Mouse (Mus musculus) MEL (cell line): ENCODE results near the gene Cbfa2t2. TPM values are rescaled to one million over a fixed set of nuclear protein-coding genes. Genes with fewer than 3 reads are reported as not detected.

Experiments
- DNase-seq: peaks from one replicate; pipeline ENCODE4 v3.0.0; 2011; ENCODE audit warnings: low read depth, low spot score
- H3K27ac ChIP-seq: 2 replicates; pipeline ENCODE4 v1.5.1; 2012; ENCODE audit warnings: low read depth, mild to moderate bottlenecking, control low read depth, low read length, moderate library complexity; ENCODE audit not compliant: control insufficient read depth
- H3K27me3 ChIP-seq, 2 experiments: fragments of 150-350 bp in 1 of 2; sonication (generic) in 1 of 2; 2 replicates each; pipeline ENCODE4 v1.6.1; 2012; ENCODE audit warnings: low read length in 2 of 2, mild to moderate bottlenecking in 2 of 2, improper control_type of control experiment in 1 of 2, moderate library complexity in 1 of 2; ENCODE audit not compliant: insufficient read depth in 2 of 2, control insufficient read depth in 1 of 2
- H3K36me3 ChIP-seq, 2 experiments: 2 replicates each; pipeline ENCODE4 v1.6.1; 2012 to 2014; ENCODE audit warnings: low read length in 2 of 2, improper control_type of control experiment in 1 of 2, inconsistent platforms in 1 of 2, mild to moderate bottlenecking in 1 of 2; ENCODE audit not compliant: insufficient read depth in 2 of 2, control insufficient read depth in 1 of 2
- H3K4me1 ChIP-seq, 2 experiments: fragments of 150-350 bp in 1 of 2; sonication (generic) in 1 of 2; 2 replicates each; pipeline ENCODE4 v1.6.1; 2012; ENCODE audit warnings: low read length in 2 of 2, improper control_type of control experiment in 1 of 2, mild to moderate bottlenecking in 1 of 2; ENCODE audit not compliant: insufficient read depth in 2 of 2, control insufficient read depth in 1 of 2
- H3K4me3 ChIP-seq, 2 experiments: fragments of 150-350 bp in 1 of 2; sonication (generic) in 1 of 2; 2 replicates each; pipeline ENCODE4 v1.5.1; 2012; ENCODE audit warnings: low read depth in 2 of 2, low read length in 2 of 2, mild to moderate bottlenecking in 2 of 2, moderate library complexity in 2 of 2, control low read depth in 1 of 2, improper control_type of control experiment in 1 of 2; ENCODE audit not compliant: control insufficient read depth in 1 of 2, insufficient read depth in 1 of 2
- H3K79me2 ChIP-seq: 2 replicates; pipeline ENCODE4 v1.6.1; 2012; ENCODE audit warnings: mild to moderate bottlenecking, low read length, moderate library complexity; ENCODE audit not compliant: control insufficient read depth, poor library complexity, insufficient read depth
- H3K9ac ChIP-seq: 2 replicates; pipeline ENCODE4 v1.6.1; 2012; ENCODE audit warnings: low read depth, mild to moderate bottlenecking, control low read depth, low read length, moderate library complexity; ENCODE audit not compliant: control insufficient read depth, poor library complexity, severe bottlenecking
- H3K9me3 ChIP-seq: fragments of 150-350 bp; sonication (generic); replicated peaks from 2 replicates; pipeline ENCODE4 v1.6.1; 2012; ENCODE audit warnings: mild to moderate bottlenecking, low read length, improper control_type of control experiment, moderate library complexity; ENCODE audit not compliant: insufficient read depth
- BHLHE40 ChIP-seq: IDR thresholded peaks from 2 replicates; pipeline ENCODE4 v1.6.1; 2012; ENCODE audit warnings: low read depth, mild to moderate bottlenecking, inconsistent platforms, low read length, improper control_type of control experiment, borderline replicate concordance
- CHD1 ChIP-seq: IDR thresholded peaks from 2 replicates; pipeline ENCODE4 v1.6.1; 2012; ENCODE audit warnings: low read depth, mild to moderate bottlenecking, inconsistent platforms, low read length, improper control_type of control experiment
- CHD2 ChIP-seq: IDR thresholded peaks from 2 replicates; pipeline ENCODE4 v1.6.1; 2011; ENCODE audit warnings: low read length, improper control_type of control experiment
- CTCF ChIP-seq, 3 experiments: IDR thresholded peaks in 2 of 3; conservative IDR thresholded peaks in 1 of 3; 2 replicates each; pipeline ENCODE4 v1.5.1; 2011 to 2012; ENCODE audit warnings: low read length in 3 of 3, low read depth in 2 of 3, mild to moderate bottlenecking in 2 of 3, improper control_type of control experiment in 1 of 3, inconsistent platforms in 1 of 3, mixed read lengths in 1 of 3, moderate library complexity in 1 of 3; ENCODE audit not compliant: control insufficient read depth in 1 of 3, insufficient read depth in 1 of 3, poor library complexity in 1 of 3, severe bottlenecking in 1 of 3
- E2F4 ChIP-seq: IDR thresholded peaks from 2 replicates; pipeline ENCODE4 v1.6.1; 2011; ENCODE audit warnings: low read depth, low read length, improper control_type of control experiment, borderline replicate concordance
- ELF1 ChIP-seq: IDR thresholded peaks from 2 replicates; pipeline ENCODE4 v1.6.1; 2014; ENCODE audit warnings: low read depth, mild to moderate bottlenecking, inconsistent platforms, low read length, improper control_type of control experiment, moderate library complexity
- EP300 ChIP-seq, 2 experiments: IDR thresholded peaks; 2 replicates each; pipeline ENCODE4 v1.6.1; 2011; ENCODE audit warnings: improper control_type of control experiment in 2 of 2, low read length in 2 of 2, low read depth in 1 of 2, mild to moderate bottlenecking in 1 of 2
- ETS1 ChIP-seq: IDR thresholded peaks from 2 replicates; pipeline ENCODE4 v1.6.1; 2012; ENCODE audit warnings: low read depth, mild to moderate bottlenecking, inconsistent platforms, low read length, improper control_type of control experiment, moderate library complexity
- GABPA ChIP-seq: IDR thresholded peaks from 2 replicates; pipeline ENCODE4 v1.6.1; 2012; ENCODE audit warnings: low read depth, mild to moderate bottlenecking, inconsistent platforms, low read length, improper control_type of control experiment, moderate library complexity
- GATA1 ChIP-seq: IDR thresholded peaks from 2 replicates; pipeline ENCODE4 v1.6.1; 2011; ENCODE audit warnings: low read depth, low read length, improper control_type of control experiment
- HCFC1 ChIP-seq: IDR thresholded peaks from 2 replicates; pipeline ENCODE4 v1.6.1; 2012; ENCODE audit warnings: low read depth, mild to moderate bottlenecking, inconsistent platforms, low read length, improper control_type of control experiment, moderate library complexity
- JUND ChIP-seq: IDR thresholded peaks from 2 replicates; pipeline ENCODE4 v1.6.1; 2011; ENCODE audit warnings: low read depth, mild to moderate bottlenecking, improper control_type of control experiment, low read length
- KAT2A ChIP-seq: conservative IDR thresholded peaks from 2 replicates; pipeline ENCODE4 v1.6.1; 2012; ENCODE audit warnings: low read depth, low read length, improper control_type of control experiment, inconsistent platforms
- MAFK ChIP-seq: IDR thresholded peaks from 2 replicates; pipeline ENCODE4 v1.6.1; 2011; ENCODE audit warnings: low read depth, mild to moderate bottlenecking, low read length, improper control_type of control experiment, borderline replicate concordance
- MAX ChIP-seq: IDR thresholded peaks from 2 replicates; pipeline ENCODE4 v1.6.1; 2011; ENCODE audit warnings: low read length, improper control_type of control experiment
- MAZ ChIP-seq: IDR thresholded peaks from 2 replicates; pipeline ENCODE4 v1.6.1; 2012; ENCODE audit warnings: low read depth, mild to moderate bottlenecking, inconsistent platforms, low read length, improper control_type of control experiment
- MEF2A ChIP-seq: IDR thresholded peaks from 2 replicates; pipeline ENCODE4 v1.6.1; 2014; ENCODE audit warnings: low read depth, mild to moderate bottlenecking, inconsistent platforms, low read length, improper control_type of control experiment; ENCODE audit not compliant: poor library complexity, insufficient replicate concordance, severe bottlenecking; ENCODE audit errors: extremely low read depth
- MXI1 ChIP-seq: IDR thresholded peaks from 2 replicates; pipeline ENCODE4 v1.6.1; 2011; ENCODE audit warnings: mild to moderate bottlenecking, low read depth, low read length, improper control_type of control experiment
- MYB ChIP-seq: IDR thresholded peaks from 2 replicates; pipeline ENCODE4 v1.6.1; 2011; ENCODE audit warnings: mild to moderate bottlenecking, low read depth, low read length, improper control_type of control experiment
- MYC ChIP-seq: IDR thresholded peaks from 2 replicates; pipeline ENCODE4 v1.6.1; 2011; ENCODE audit warnings: low read depth, mild to moderate bottlenecking, low read length, improper control_type of control experiment, moderate library complexity
- NELFE ChIP-seq: IDR thresholded peaks from 2 replicates; pipeline ENCODE4 v1.6.1; 2011; ENCODE audit warnings: low read depth, low read length, improper control_type of control experiment
- NRF1 ChIP-seq: IDR thresholded peaks from 2 replicates; pipeline ENCODE4 v1.6.1; 2014; ENCODE audit warnings: low read depth, mild to moderate bottlenecking, inconsistent platforms, low read length, improper control_type of control experiment, moderate library complexity; ENCODE audit not compliant: poor library complexity, insufficient read depth, severe bottlenecking
- POLR2A ChIP-seq, 2 experiments: IDR thresholded peaks; 2 replicates each; pipeline ENCODE4 v1.6.1; 2011 to 2012; ENCODE audit warnings: low read length in 2 of 2, mild to moderate bottlenecking in 2 of 2, control low read depth in 1 of 2, improper control_type of control experiment in 1 of 2, low read depth in 1 of 2, moderate library complexity in 1 of 2; ENCODE audit not compliant: control insufficient read depth in 1 of 2, insufficient read depth in 1 of 2, poor library complexity in 1 of 2
- POLR2AphosphoS2 ChIP-seq: IDR thresholded peaks from 2 replicates; pipeline ENCODE4 v1.6.1; 2011; ENCODE audit warnings: low read length, improper control_type of control experiment
- RAD21 ChIP-seq: IDR thresholded peaks from 2 replicates; pipeline ENCODE4 v1.6.1; 2011; ENCODE audit warnings: mild to moderate bottlenecking, low read depth, low read length, improper control_type of control experiment
- RCOR1 ChIP-seq: IDR thresholded peaks from 2 replicates; pipeline ENCODE4 v1.6.1; 2012; ENCODE audit warnings: low read depth, mild to moderate bottlenecking, inconsistent platforms, low read length, improper control_type of control experiment
- SIN3A ChIP-seq: IDR thresholded peaks from 2 replicates; pipeline ENCODE4 v1.6.1; 2012; ENCODE audit warnings: low read length, improper control_type of control experiment, inconsistent platforms
- TAL1 ChIP-seq: IDR thresholded peaks from 2 replicates; pipeline ENCODE4 v1.6.1; 2012; ENCODE audit warnings: mild to moderate bottlenecking, inconsistent platforms, low read length, moderate library complexity, mixed read lengths
- TBP ChIP-seq: IDR thresholded peaks from 2 replicates; pipeline ENCODE4 v1.8.0; 2011; ENCODE audit warnings: low read depth, low read length, improper control_type of control experiment
- TCF12 ChIP-seq: IDR thresholded peaks from 2 replicates; pipeline ENCODE4 v1.6.1; 2014; ENCODE audit warnings: low read depth, mild to moderate bottlenecking, inconsistent platforms, low read length, improper control_type of control experiment, moderate library complexity
- UBTF ChIP-seq: IDR thresholded peaks from 2 replicates; pipeline ENCODE4 v1.6.1; 2012; ENCODE audit warnings: low read depth, mild to moderate bottlenecking, inconsistent platforms, low read length, improper control_type of control experiment, moderate library complexity, borderline replicate concordance; ENCODE audit not compliant: insufficient read depth
- USF1 ChIP-seq: IDR thresholded peaks from 2 replicates; pipeline ENCODE4 v1.6.1; 2014; ENCODE audit warnings: low read depth, mild to moderate bottlenecking, inconsistent platforms, low read length, improper control_type of control experiment, moderate library complexity
- USF2 ChIP-seq, 2 experiments: IDR thresholded peaks; 2 replicates each; pipeline ENCODE4 v1.6.1; 2011 to 2012; ENCODE audit warnings: improper control_type of control experiment in 2 of 2, low read length in 2 of 2, borderline replicate concordance in 1 of 2, inconsistent platforms in 1 of 2, low read depth in 1 of 2, mild to moderate bottlenecking in 1 of 2; ENCODE audit not compliant: insufficient read depth in 1 of 2
- ZC3H11A ChIP-seq: IDR thresholded peaks from 2 replicates; pipeline ENCODE4 v1.6.1; 2012; ENCODE audit warnings: low read depth, mild to moderate bottlenecking, inconsistent platforms, low read length, improper control_type of control experiment
- ZKSCAN1 ChIP-seq: IDR thresholded peaks from 2 replicates; pipeline ENCODE4 v1.6.1; 2012; ENCODE audit warnings: low read depth, mild to moderate bottlenecking, inconsistent platforms, low read length, improper control_type of control experiment, moderate library complexity
- ZMIZ1 ChIP-seq: IDR thresholded peaks from 2 replicates; pipeline ENCODE4 v1.6.1; 2012; ENCODE audit warnings: low read depth, mild to moderate bottlenecking, inconsistent platforms, low read length, improper control_type of control experiment, moderate library complexity
- ZNF384 ChIP-seq: IDR thresholded peaks from 2 replicates; pipeline ENCODE4 v1.6.1; 2012; ENCODE audit warnings: low read depth, mild to moderate bottlenecking, inconsistent platforms, low read length, improper control_type of control experiment
- polyA plus RNA-seq, 2 experiments: library from polyadenylated mRNA; stranded (reverse) in 1 of 2; unstranded in 1 of 2; fragments of >175 nt in 1 of 2; fragments of >200 nt in 1 of 2; gene quantifications; 2 replicates each; pipeline versions ENCODE4 v1.2.1 to v1.2.4; 2012; ENCODE audit warnings: low replicate concordance in 2 of 2, low read depth in 1 of 2; ENCODE audit not compliant: insufficient read length in 2 of 2, insufficient read depth in 1 of 2, missing spikeins in 1 of 2
- total RNA-seq: library from RNA; depleted of rRNA; stranded (reverse); fragments of 300-350 nt; gene quantifications from 2 replicates; pipeline ENCODE4 v1.2.3, GENCODE M21; 2012

Cbfa2t2 gene
- total and polyA plus RNA-seq, 3 experiments: 5.9 to 23.1 TPM; not detected in 1

GRCm38 (mm10) chr2:154463621-154464198 is 27.4 kb downstream of the Cbfa2t2 start:
- DNase-seq: peak; percentile 93
- Histone ChIP-seq H3K4me1 (peaks cover 17 to 18% of the 10 kb centered on the region in 2 experiments), H3K27me3 (no peaks in the 10 kb centered on the region), H3K9me3 (no peaks in the 10 kb centered on the region), H3K79me2 (peaks cover 13% of the 10 kb centered on the region), H3K36me3 (peaks cover 0 to 34% of the 10 kb centered on the region in 2 experiments; a peak in 2 of 4 replicates), H3K4me3 (no peak overlapping the region), H3K27ac (no peak overlapping the region), H3K9ac (no peak overlapping the region)
- TF ChIP-seq MAX (no peak), UBTF (no peak), ELF1 (peak; percentile 41; the same call in 1 of the 2 replicates), ETS1 (peak; percentile 95), NELFE (no peak), TAL1 (peak; percentile 92), TCF12 (peak; percentile 96), BHLHE40 (peak; percentile 59; the same call in 1 of the 2 replicates), KAT2A (no peak), GABPA (no peak), MAZ (no peak), GATA1 (peak; percentile 97), NRF1 (no peak), RCOR1 (peak; percentile 99), MXI1 (peak; percentile 73), SIN3A (peak; percentile 76; the same call in 1 of the 2 replicates), MYC (peak; percentile 71; the same call in 1 of the 2 replicates), POLR2AphosphoS2 (no peak), POLR2A (IDR thresholded peaks at IDR 0.05; ENCODE audit: control insufficient read depth in 1 of 2, insufficient read depth in 1 of 2, low read depth in 1 of 2, low read length in 2 of 2, poor library complexity in 1 of 2) (no peak), ZC3H11A (no peak), CHD1 (no peak), EP300 (IDR thresholded peaks at IDR 0.05; ENCODE audit: low read depth in 1 of 2, low read length in 2 of 2) (peak; percentile 98 to 99), RAD21 (no peak), ZNF384 (0 out of 2 replicates have a peak, but pooled peaks have one; percentile 21), TBP (0 out of 2 replicates have a peak, but pooled peaks have one; percentile 21), CHD2 (no peak), CTCF (IDR thresholded peaks at IDR 0.05 in 2 of 3, conservative IDR thresholded peaks at IDR 0.05 in 1 of 3; ENCODE audit: control insufficient read depth in 1 of 3, insufficient read depth in 1 of 3, low read depth in 2 of 3, low read length in 3 of 3, poor library complexity in 1 of 3, severe bottlenecking in 1 of 3) (no peak), MAFK (no peak; the same call in 1 of the 2 replicates), E2F4 (no peak), ZKSCAN1 (no peak), USF1 (no peak), MYB (peak; percentile 84), ZMIZ1 (no peak), JUND (peak; percentile 97), HCFC1 (peak; percentile 21; the same call in 1 of the 2 replicates), MEF2A (no peak), USF2 (IDR thresholded peaks at IDR 0.05; ENCODE audit: borderline replicate concordance in 1 of 2, insufficient read depth in 1 of 2, low read depth in 1 of 2, low read length in 2 of 2) (no peak)
